Mouse (Mus musculus): ENCODE results near the gene Svop.

GRCm38 (mm10) chr5:114024885-114025284, 66.5 kb downstream of the Svop start:
- no peak for TF ChIP-seq EP300 (optimal IDR thresholded peaks at IDR 0.05)
- no peak for TF ChIP-seq CTCF (IDR thresholded peaks at IDR 0.05; ENCODE audit: low read depth)
